ENCODE assay signal across 7 mouse cellular contexts in the genomic region with DNA sequence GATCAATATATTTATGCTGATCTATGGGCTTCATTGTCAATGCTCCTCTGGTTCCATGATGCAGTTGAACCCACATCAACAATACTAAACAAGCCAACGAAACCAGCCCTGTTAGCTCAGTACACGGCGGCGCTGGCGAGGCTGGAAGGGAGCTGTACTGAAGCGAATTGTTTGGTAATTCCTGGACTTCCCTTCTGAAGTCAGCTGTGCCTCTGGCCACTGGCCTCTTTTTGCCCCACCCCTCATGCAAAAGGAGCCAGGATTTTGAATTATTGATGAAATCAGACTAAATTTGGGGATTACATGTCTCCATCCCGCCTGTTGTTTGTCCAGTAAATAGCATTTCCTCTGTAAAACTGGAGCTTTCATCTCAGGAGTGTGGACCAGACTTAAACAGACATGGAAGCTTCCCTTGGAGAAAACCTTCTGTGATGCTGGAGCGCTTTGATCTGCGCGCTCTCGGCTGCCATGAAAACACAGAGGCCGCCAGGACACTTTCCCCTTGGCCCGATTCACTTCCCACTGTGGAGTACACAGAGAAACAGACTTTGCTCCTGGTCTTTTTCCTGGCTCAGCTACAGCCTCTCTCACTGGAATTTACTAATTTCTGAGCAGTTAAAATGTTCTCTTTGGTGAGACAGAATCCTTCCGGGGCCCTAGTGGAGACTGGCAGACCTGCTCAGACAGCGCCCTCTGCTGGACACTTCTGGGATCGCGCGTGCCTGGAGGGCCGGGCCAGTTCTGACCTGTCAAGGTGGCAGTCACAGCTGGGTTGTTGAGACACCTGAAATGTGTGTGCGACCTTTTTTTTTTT.
DNase-seq lines count a peak whose midpoint lies in the region; ATAC-seq lines count a peak whose summit lies in the region.

No protein-coding gene starts in this region.

- H3K9me3 ChIP-seq in embryonic facial prominence, embryonic 13.5 days, result no peaks in the 10 kb centered on the region
- no peaks in the 10 kb centered on the region for H3K9me3 ChIP-seq in heart, embryonic 10.5 days
- no peaks in the 10 kb centered on the region for H3K9me3 ChIP-seq in kidney, embryonic 15.5 days (replicated peaks)
- no peaks in the 10 kb centered on the region for H3K9me3 ChIP-seq in limb, embryonic 15.5 days

- no peak for ATAC-seq in embryonic facial prominence, embryonic 13.5 days (ENCODE audit: insufficient number of reproducible peaks, insufficient read depth, low FRiP score, low TSS enrichment, low read depth)
- peak; percentile 73 for ATAC-seq in kidney, embryonic 15.5 days (replicated peaks; ENCODE audit: low FRiP score)
- ATAC-seq in limb, embryonic 15.5 days (ENCODE audit: insufficient number of reproducible peaks, low FRiP score, low TSS enrichment, low read depth), result peak; percentile 40; the same call in 1 of the 2 replicates
- ATAC-seq in monocyte, adult 5-6 weeks (replicated peaks; ENCODE audit: insufficient number of reproducible peaks, low FRiP score, low TSS enrichment, poor library complexity, severe bottlenecking), result peak; percentile 61; the same call in 1 of the 2 replicates

- WGBS in embryonic facial prominence, embryonic 13.5 days, result 27% methylated on average over 20 of the region's 20 CpGs
- WGBS in heart, embryonic 10.5 days, result 41% methylated on average over 20 of the region's 20 CpGs
- 24% methylated on average over 20 of the region's 20 CpGs for WGBS in kidney, embryonic 15.5 days
- WGBS in limb, embryonic 15.5 days, result 22% methylated on average over 20 of the region's 20 CpGs

- H3K4me3 ChIP-seq in embryonic facial prominence, embryonic 13.5 days, result peak overlapping the region; percentile 36
- peak overlapping the region; percentile 52 for H3K4me3 ChIP-seq in heart, embryonic 10.5 days
- peak overlapping the region; percentile 35 for H3K4me3 ChIP-seq in kidney, embryonic 15.5 days (replicated peaks)
- H3K4me3 ChIP-seq in limb, embryonic 15.5 days, result peak overlapping the region; percentile 31

- no peaks in the 10 kb centered on the region for H3K4me1 ChIP-seq in embryonic facial prominence, embryonic 13.5 days
- H3K4me1 ChIP-seq in heart, embryonic 10.5 days, result no peaks in the 10 kb centered on the region
- peaks cover 8% of the 10 kb centered on the region; the same call in 1 of the 2 replicates for H3K4me1 ChIP-seq in kidney, embryonic 15.5 days
- no peaks in the 10 kb centered on the region for H3K4me1 ChIP-seq in limb, embryonic 15.5 days

- no peaks in the 10 kb centered on the region for H3K27me3 ChIP-seq in embryonic facial prominence, embryonic 13.5 days
- no peaks in the 10 kb centered on the region; the same call in 1 of the 2 replicates for H3K27me3 ChIP-seq in heart, embryonic 10.5 days (ENCODE audit: insufficient read depth, poor library complexity, severe bottlenecking)
- 0 out of 2 replicates have a peak, but pooled peaks cover 7% of the 10 kb centered on the region for H3K27me3 ChIP-seq in kidney, embryonic 15.5 days
- H3K27me3 ChIP-seq in limb, embryonic 15.5 days, result no peaks in the 10 kb centered on the region

- H3K9ac ChIP-seq in embryonic facial prominence, embryonic 13.5 days, result peak overlapping the region; percentile 52; the same call in 1 of the 2 replicates
- no peak overlapping the region for H3K9ac ChIP-seq in kidney, embryonic 15.5 days
- no peak overlapping the region for H3K9ac ChIP-seq in limb, embryonic 15.5 days

- peak overlapping the region; percentile 56 for H3K4me2 ChIP-seq in embryonic facial prominence, embryonic 13.5 days
- peak overlapping the region; percentile 55 for H3K4me2 ChIP-seq in kidney, embryonic 15.5 days
- H3K4me2 ChIP-seq in limb, embryonic 15.5 days, result peak overlapping the region; percentile 37

- H3K36me3 ChIP-seq in embryonic facial prominence, embryonic 13.5 days, result no peaks in the 10 kb centered on the region
- H3K36me3 ChIP-seq in heart, embryonic 10.5 days, result no peaks in the 10 kb centered on the region
- no peaks in the 10 kb centered on the region for H3K36me3 ChIP-seq in kidney, embryonic 15.5 days
- no peaks in the 10 kb centered on the region for H3K36me3 ChIP-seq in limb, embryonic 15.5 days

- H3K27ac ChIP-seq in embryonic facial prominence, embryonic 13.5 days, result no peak overlapping the region
- peak overlapping the region; percentile 76; the same call in 1 of the 2 replicates for H3K27ac ChIP-seq in heart, embryonic 10.5 days
- H3K27ac ChIP-seq in kidney, embryonic 15.5 days, result peak overlapping the region; percentile 29; the same call in 1 of the 2 replicates
- H3K27ac ChIP-seq in limb, embryonic 15.5 days, result no peak overlapping the region

- peak; percentile 92 for DNase-seq in adrenal gland, postnatal 25 days
- DNase-seq in heart, embryonic 10.5 days (ENCODE audit: low spot score), result peak; percentile 89
- peak; percentile 59 to 62 for DNase-seq in spleen, postnatal 36 days (ENCODE audit: low spot score in 2 of 2)

Comparison
In these comparisons a context has a peak if more than half of its experiments do, and no peak if none do; other contexts are left out.
1. H3K27ac ChIP-seq: peak in heart, embryonic 10.5 days (single experiment) and kidney, embryonic 15.5 days (single experiment); none in embryonic facial prominence, embryonic 13.5 days (single experiment) and limb, embryonic 15.5 days (single experiment).
2. Peak in every context shown above with its lines, with median percentiles within 50 percentile points of each other: DNase-seq, H3K4me2 ChIP-seq and H3K4me3 ChIP-seq.